Mouse (Mus musculus): ENCODE data around the gene St6galnac6.

The St6galnac6 gene

GRCm38 (mm10) chr2:32601417-32602065 is 2.0 kb downstream of the St6galnac6 start:
- TF ChIP-seq GATA4 (IDR thresholded peaks at IDR 0.05; ENCODE audit: insufficient replicate concordance, low read length), result no peak

- no peak for TF ChIP-seq GATA4 (IDR thresholded peaks at IDR 0.05; ENCODE audit: insufficient replicate concordance, low read length)
Measured at GRCm38 (mm10) chr2:32602600-32603054, 3.1 kb downstream of the St6galnac6 start.

- no peak for TF ChIP-seq GATA4 (IDR thresholded peaks at IDR 0.05; ENCODE audit: insufficient replicate concordance, low read length)
Measured at GRCm38 (mm10) chr2:32604631-32605030, 5.1 kb downstream of the St6galnac6 start.

- no peak; the same call in 1 of the 2 replicates for TF ChIP-seq GATA4 (IDR thresholded peaks at IDR 0.05; ENCODE audit: insufficient replicate concordance, low read length)
Measured at GRCm38 (mm10) chr2:32606161-32607142, 6.9 kb downstream of the St6galnac6 start.

GRCm38 (mm10) chr2:32607262-32607947 is 7.9 kb downstream of the St6galnac6 start:
- no peak for TF ChIP-seq GATA4 (IDR thresholded peaks at IDR 0.05; ENCODE audit: insufficient replicate concordance, low read length)

- no peak for TF ChIP-seq GATA4 (IDR thresholded peaks at IDR 0.05; ENCODE audit: insufficient replicate concordance, low read length)
Measured at GRCm38 (mm10) chr2:32608141-32608777, 8.8 kb downstream of the St6galnac6 start.

GRCm38 (mm10) chr2:32608778-32609435 is 9.4 kb downstream of the St6galnac6 start:
- TF ChIP-seq GATA4 (IDR thresholded peaks at IDR 0.05; ENCODE audit: insufficient replicate concordance, low read length), result no peak

- no peak for TF ChIP-seq GATA4 (IDR thresholded peaks at IDR 0.05; ENCODE audit: insufficient replicate concordance, low read length)
Measured at GRCm38 (mm10) chr2:32610610-32611229, 11.2 kb downstream of the St6galnac6 start.

GRCm38 (mm10) chr2:32612274-32612673 is 12.8 kb downstream of the St6galnac6 start:
- no peak for TF ChIP-seq GATA4 (IDR thresholded peaks at IDR 0.05; ENCODE audit: insufficient replicate concordance, low read length)

GRCm38 (mm10) chr2:32617109-32617508 is 17.6 kb downstream of the St6galnac6 start:
- no peak for TF ChIP-seq GATA4 (IDR thresholded peaks at IDR 0.05; ENCODE audit: insufficient replicate concordance, low read length)

GRCm38 (mm10) chr2:32617601-32618000 is 18.1 kb downstream of the St6galnac6 start:
- no peak for TF ChIP-seq GATA4 (IDR thresholded peaks at IDR 0.05; ENCODE audit: insufficient replicate concordance, low read length)

GRCm38 (mm10) chr2:32618051-32618450 is 18.5 kb downstream of the St6galnac6 start:
- no peak for TF ChIP-seq GATA4 (IDR thresholded peaks at IDR 0.05; ENCODE audit: insufficient replicate concordance, low read length)

GRCm38 (mm10) chr2:32620682-32621516 is 21.4 kb downstream of the St6galnac6 start:
- TF ChIP-seq GATA4 (IDR thresholded peaks at IDR 0.05; ENCODE audit: insufficient replicate concordance, low read length), result peak; percentile 96; the same call in 1 of the 2 replicates
